Mouse (Mus musculus) testis, adult 10 weeks (tissue): ENCODE measurements around the gene Gmps. TPM values are rescaled to one million over a fixed set of nuclear protein-coding genes. Genes with fewer than 3 reads are reported as not detected.

Source experiments
- polyA plus RNA-seq: library from polyadenylated mRNA; stranded (reverse); fragments of 350-450 nt; fragmentation: Illumina TruSeq; extraction: RNeasy Lipid Tissue Mini Kit (QIAGEN cat#74804); gene quantifications from one replicate; pipeline ENCODE4 v1.2.3, GENCODE M21; 2014; ENCODE audit warnings: low read depth, low replicate concordance

The Gmps gene
- polyA plus RNA-seq = 214 TPM

GRCm38 (mm10) chr3:63975955-63976908 lies at the start of gene Gmps:
Gmps (plus strand) TSS chr3:63976106.

DNA sequence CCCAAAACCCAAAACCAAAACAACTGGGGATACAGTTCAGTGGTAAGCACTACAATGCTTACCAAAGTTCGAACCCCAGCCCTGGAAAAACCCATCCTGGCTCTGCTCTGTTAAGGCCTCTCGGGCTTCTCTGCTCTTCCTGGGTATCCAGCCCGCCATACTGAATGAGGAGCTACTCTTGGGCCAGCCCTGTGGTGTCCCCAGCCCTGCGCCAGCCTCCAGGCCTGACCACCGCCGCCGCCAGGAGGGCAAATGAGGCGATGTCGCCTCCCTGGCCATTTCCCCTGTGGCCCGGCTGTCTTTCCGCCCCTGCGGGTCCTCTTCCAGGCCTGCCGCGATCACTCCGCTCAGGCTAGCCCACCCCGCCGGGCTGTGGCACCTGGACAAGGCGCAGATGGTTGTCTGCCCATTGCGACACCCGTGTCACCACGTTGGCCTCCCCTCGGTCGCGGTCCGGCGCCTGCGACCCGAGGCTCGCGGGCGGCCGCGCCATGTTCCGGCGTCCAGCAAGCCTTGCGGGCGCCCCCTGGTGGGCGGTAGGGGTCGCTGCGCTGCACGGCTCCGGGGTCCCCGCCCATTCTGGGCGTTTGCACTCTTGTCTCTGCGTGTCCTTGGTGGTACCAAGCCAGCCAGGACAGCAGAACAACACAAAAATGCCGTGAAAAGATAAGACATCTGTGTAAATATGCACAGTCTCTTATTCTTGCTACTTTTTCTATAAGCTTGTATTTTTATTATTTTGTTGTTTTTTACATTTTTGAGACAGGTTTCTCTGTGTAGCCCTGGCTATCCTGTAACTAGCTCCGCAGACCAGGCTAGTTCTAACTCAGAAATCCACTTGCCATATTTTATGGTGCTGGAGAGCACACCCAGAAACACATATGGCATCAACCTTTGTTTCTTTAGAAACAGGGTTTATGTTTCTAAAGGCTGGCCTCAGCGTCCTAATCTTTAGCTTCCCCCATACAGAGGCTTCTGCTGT lies 46.7 kb upstream of the Gmps start, which contains the start of gene E130311K13Rik:
TSS of gene E130311K13Rik (minus strand) at position 595 of the 982 bp plus-strand sequence.

GRCm38 (mm10) chr3:63964100-63964921 lies 11.6 kb upstream of the Gmps start, which contains the start of gene Slc33a1:
Slc33a1 (minus strand) TSS chr3:63964768.

Other genes starting within 250 kb of the Gmps start
- gene Plch1, start 76.6 kb upstream of the Gmps start, polyA plus RNA-seq = 1.0 TPM
- gene E130311K13Rik, start 46.6 kb upstream of the Gmps start, polyA plus RNA-seq = 4.9 TPM
- 49.5 TPM for gene Slc33a1, start 11.3 kb upstream of the Gmps start, polyA plus RNA-seq
- gene Vmn2r1, start 105.4 kb downstream of the Gmps start, polyA plus RNA-seq = 0.49 TPM
- gene Vmn2r2, start 165.8 kb downstream of the Gmps start, polyA plus RNA-seq = not detected